Mouse (Mus musculus) megakaryocyte, embryonic 14.5 days (primary cell): ENCODE data around the gene Nodal.

Experiments used
- FLI1 ChIP-seq: IDR thresholded peaks from 2 replicates; pipeline ENCODE4 v1.6.1; 2012; ENCODE audit warnings: low read length, inconsistent platforms, mixed read lengths
- GATA1 ChIP-seq: IDR thresholded peaks from 3 replicates; pipeline ENCODE4 v1.6.1; 2012; ENCODE audit warnings: mixed read lengths, low read length, inconsistent platforms, borderline replicate concordance

DNA sequence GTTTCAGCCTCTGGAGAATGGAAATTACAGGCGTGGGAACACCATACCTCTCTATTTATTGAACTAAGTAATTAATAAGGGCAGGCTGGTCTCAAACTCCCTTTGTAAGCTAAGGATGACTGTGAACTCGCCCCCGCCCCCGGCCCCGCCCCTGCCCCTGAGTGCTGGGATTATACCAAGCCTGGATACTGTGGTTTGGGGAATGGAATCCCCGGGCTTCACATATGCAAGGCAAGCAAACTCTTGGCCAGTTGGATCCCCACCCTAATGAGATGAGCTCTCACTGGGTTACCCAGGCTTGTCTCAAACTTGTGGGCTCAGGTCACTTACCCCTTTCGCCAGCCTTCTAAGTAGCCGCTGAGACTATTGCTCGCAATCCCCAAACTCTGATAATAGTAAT, 7.6 kb upstream of the Nodal start:
- TF ChIP-seq GATA1 (no peak), FLI1 (no peak)
